Mouse (Mus musculus): ENCODE data around the gene Vsig10l.

Gene Vsig10l

GRCm38 (mm10) chr7:43454371-43454770, 8.6 kb upstream of the Vsig10l start:
- DNase-seq (ENCODE audit: inconsistent ontology term), result no peak

DNA sequence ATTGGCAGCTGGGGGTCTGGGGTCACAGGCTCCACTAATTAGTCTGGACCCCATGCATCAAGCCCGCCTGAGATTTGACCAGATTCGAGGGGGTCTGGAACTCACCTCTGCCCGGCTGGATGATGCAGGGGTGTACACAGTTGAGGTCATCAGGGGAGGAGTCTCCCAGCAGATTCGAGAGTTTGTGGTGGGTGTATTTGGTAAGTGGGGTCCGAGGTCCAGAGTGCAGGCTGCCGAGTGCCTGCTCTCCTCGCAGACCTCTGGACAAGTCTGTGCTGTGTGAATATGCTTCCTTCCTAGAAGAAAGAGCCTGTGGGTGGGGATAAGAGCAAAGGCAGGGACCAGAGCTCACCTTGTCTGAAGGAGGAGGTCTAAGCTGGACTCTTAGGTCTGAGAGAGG, 1.0 kb downstream of the Vsig10l start:
- no peak for DNase-seq (ENCODE audit: inconsistent ontology term)

DNA sequence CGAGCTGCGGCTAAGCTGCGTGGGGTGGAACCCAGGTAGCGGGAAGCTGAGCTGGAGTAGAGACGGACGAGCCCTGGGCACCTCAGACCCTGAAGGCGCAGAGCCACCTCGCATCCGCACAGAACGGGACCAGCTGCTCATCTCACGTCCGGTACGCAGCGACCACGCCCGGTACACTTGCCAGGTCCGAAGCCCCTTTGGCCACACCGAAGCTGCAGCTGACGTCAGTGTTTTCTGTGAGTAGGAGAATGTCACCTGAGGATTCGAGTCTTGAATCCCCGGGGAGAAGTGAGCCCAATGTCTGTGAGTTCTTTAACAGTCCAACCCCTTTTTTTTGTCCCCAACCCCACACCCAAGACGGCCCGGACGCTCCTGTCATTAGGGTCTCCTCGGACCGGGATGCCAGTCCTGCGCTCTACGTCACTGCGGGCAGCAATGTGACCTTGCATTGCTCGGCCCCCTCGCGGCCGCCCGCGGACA, 2.0 kb downstream of the Vsig10l start:
- DNase-seq (ENCODE audit: inconsistent ontology term), result no peak

DNA sequence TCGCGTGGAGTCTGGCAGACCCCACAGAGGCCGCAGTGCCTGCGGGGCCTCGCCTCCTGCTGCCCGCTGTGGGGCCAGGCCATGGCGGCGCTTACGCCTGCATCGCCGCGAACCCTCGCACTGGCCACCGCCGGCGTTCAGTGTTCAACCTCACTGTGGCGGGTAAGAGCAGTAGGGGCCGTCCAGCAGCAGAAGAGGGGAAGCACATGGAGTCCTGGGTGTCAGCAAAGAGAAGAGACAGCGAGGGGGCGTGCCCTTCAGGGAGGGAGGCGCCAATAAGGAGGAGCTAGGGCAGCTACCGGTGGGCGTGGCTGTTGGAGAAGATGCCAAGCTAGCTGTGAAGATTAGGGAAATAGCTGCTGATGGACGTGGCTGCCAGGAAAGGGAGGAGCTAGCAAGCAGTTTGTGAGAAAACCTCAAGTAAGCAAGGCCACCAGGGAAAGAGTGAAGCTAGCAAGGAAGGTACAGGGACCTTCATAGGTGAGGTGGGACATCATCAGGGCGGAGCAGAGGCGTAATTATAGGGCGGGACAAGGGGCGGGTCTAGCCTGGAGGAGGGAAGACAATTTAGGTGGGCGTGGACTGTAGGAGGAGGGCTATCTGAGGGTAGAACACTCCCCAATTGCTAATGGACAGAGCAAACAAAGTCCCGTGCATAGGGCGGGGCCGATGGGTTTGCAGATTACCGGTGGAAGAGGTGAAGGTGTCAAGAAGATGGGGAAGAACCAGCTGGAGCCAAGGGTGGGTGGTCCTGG, 2.6 kb downstream of the Vsig10l start:
- DNase-seq (ENCODE audit: inconsistent ontology term), result peak; percentile 95

GRCm38 (mm10) chr7:43466099-43466694, 3.2 kb downstream of the Vsig10l start:
- DNase-seq (ENCODE audit: inconsistent ontology term), result peak; percentile 88

DNA sequence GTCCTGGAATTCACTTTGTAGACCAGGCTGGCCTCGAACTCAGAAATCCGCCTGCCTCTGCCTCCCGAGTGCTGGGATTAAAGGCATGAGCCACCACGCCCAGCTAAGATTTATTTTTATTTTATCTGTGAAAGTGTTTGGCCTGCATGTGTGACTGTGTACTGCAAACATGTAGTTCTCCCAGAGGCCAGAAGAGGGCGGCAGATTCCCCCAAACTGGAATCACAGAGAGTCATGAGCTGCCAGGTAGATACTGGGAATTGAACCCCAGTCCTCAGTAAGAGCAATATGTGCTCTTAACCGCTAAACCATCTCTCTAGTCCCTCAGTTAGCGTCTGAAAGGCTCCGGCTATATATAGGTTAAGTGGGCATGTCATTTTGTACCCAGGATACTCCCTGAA, 7.4 kb downstream of the Vsig10l start:
- peak; percentile 24 for DNase-seq (ENCODE audit: inconsistent ontology term)

GRCm38 (mm10) chr7:43475706-43476105, 12.8 kb downstream of the Vsig10l start:
- DNase-seq (ENCODE audit: inconsistent ontology term), result no peak

GRCm38 (mm10) chr7:43476376-43476775, 13.4 kb downstream of the Vsig10l start:
- no peak for DNase-seq (ENCODE audit: inconsistent ontology term)

- peak; percentile 89 for DNase-seq (ENCODE audit: inconsistent ontology term)
Measured at GRCm38 (mm10) chr7:43481191-43481590, 18.2 kb downstream of the Vsig10l start.

DNA sequence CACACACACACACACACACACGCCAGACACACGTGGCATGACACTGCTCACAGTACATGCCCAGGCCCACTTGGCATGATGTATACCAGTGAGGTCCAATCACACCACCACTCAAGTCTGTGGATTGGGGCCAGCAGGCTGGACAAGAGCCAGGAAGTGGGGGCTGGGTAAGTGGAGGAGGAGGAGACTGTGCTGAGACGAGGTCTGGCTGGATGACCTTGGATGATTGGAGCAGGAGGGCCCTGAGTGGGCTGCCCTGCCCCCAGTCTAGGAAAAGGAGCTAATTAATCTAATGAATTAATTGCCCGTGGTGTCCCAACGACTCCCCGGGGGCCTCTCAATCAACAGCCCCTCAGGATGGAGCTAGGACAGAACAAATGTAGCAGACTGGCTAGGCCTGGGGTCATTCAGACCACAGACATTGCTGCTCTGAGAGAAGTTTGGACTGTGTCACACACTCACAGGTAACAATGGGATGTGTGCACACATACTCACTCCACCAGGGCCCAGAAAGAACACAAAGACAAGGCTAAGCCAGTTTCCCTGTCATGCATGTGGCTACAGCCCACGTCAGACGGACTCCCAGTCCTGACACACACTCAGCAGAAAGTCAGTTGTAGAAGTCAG, 19.3 kb downstream of the Vsig10l start:
- DNase-seq (ENCODE audit: inconsistent ontology term), result peak; percentile 43

DNA sequence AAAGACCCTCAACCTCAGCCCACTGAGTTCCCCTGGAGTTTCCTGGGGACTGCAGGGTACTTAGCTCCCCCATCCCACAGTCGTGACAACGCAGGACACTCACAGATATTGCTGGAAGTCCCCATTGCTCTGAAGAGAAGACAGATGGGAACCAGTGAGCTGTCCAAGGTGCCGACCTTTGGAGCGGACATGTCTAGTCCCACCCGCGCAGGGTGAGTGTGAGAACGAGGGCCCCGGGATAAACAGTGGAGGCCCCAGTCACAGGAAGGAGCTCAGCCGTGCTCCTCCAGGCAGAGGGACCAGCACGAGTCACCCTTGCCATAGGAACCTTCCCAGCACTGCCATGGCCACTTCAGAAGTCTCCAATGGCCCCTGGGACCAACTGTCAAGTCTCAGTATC, 20.3 kb downstream of the Vsig10l start:
- peak; percentile 50 for DNase-seq (ENCODE audit: inconsistent ontology term)

- peak; percentile 80 for DNase-seq (ENCODE audit: inconsistent ontology term)
Measured at GRCm38 (mm10) chr7:43488646-43489045, 25.7 kb downstream of the Vsig10l start.

DNA sequence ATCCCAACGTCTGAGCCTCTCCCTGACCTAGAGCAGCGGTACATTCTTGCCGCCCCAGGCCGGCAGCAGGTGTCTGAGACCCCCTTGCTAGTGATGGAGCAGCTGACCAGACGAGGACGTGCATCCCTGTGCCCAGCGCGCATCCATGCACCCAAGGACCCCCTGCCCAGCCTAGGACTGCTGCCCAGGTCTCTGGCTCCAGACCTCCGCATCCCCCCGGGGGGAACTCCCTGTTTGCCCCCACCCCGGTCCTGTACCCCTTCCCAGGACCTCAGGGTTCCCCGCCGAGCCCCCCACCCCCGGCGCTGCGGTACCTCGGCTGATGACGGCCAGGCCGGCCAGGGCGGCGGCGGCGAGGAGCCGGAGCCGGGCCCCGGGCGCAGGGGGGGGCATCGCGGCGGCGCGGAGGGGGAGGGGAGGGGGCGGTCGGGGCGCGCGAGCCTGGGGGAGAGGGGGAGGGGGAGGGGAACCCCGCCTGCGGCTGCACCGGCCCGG, 26.7 kb downstream of the Vsig10l start, which contains the start of gene Iglon5:
TSS of gene Iglon5 (minus strand) at position 445 of the 495 bp plus-strand sequence.
- DNase-seq (ENCODE audit: inconsistent ontology term), result peak; percentile 12

DNA sequence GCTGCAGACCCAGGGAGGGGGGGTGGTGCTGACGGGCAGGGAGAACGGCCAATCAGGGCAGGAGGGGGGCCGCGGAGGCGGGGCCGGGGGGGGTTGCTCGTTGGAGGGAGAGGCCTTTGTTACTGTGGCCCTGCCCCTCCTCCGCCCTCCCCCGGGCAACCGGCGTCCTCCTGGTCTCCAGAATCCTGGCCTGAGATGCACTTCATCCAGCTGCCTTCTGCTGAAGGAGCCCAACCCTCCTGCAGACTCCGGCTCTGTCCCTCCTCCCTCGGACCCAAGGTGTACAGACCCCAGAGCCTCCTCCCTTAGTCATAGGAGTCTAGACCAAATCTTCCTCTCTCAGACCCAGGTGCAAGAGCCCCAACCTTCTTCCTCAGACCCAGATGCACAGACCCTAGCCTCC, 27.2 kb downstream of the Vsig10l start:
- peak; percentile 85 for DNase-seq (ENCODE audit: inconsistent ontology term)

- no peak for DNase-seq (ENCODE audit: inconsistent ontology term)
Measured at GRCm38 (mm10) chr7:43490861-43491260, 27.9 kb downstream of the Vsig10l start.

DNA sequence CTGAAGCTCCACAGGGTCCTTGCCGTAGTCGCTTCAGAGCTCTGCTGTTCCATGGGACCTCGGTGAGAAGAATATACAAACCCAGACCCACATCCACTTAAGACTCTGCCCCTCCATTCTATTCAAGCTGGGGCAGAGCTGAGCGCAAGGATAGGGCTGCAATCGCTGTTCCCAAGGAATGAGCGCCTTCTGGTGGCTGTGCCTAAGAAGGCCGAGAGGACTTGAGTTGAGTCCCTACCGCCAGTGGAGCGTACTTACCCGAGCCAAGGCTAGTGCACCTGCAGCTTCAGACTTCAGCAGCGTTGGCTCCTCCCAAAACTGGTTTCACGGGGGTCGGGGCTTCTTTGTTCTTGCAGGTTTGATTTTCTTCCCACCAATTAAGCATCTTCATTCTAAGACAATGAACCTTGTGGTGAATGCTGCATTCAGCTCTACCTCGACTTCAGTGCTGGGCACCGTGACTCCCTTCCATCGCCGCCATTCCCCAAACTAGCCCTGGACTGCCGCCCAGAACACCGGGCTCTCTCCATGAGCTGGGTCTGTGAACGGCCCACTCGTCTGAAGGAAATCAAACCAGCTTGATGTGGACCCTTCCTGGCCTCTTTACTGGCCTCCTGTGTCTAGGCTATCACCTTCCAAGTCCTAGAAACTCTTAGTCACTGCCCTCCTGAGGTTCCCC, 32.5 kb downstream of the Vsig10l start:
- DNase-seq (ENCODE audit: inconsistent ontology term), result peak; percentile 41

GRCm38 (mm10) chr7:43511707-43512478, 48.9 kb downstream of the Vsig10l start:
- DNase-seq (ENCODE audit: inconsistent ontology term), result no peak

DNA sequence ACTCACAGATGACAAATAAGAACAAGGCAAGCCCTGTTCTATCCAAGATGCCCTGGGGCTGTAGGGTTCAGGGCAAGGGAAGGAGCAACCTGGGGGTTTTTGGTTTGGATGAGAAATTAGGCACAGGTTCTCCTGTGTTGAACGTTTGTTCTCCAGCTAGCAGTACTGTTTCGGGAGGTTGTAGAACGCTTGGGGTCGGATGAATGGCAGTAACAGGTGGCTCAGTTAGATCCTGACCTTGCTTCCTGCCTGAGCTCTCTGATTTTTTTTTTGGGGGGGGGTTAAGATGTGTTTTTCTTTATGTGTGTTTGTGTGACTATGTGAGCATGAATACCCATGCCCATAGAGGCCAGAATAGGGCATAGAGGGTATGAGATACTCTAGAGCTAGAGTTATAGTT, 49.6 kb downstream of the Vsig10l start:
- no peak for DNase-seq (ENCODE audit: inconsistent ontology term)

GRCm38 (mm10) chr7:43515076-43515475, 52.1 kb downstream of the Vsig10l start:
- no peak for DNase-seq (ENCODE audit: inconsistent ontology term)

DNA sequence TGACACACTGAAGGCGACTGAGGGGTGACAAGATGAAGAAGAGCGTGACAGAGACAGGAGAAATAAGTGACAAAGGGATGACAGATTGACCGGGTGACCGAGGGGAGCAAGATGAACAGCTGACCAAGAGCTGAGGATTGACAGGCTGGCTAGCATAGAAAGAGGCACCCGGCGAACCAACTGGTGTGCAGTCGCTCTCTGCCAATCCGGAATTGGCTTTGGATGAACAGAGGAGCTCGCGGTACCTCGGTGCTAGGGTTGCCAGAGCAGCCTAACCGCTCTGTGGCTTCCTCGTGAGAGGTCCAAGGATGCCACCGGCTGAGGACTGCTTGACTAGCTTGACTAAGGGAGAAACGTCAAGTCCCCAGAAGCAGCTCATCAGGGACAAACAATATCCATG, 55.4 kb downstream of the Vsig10l start:
- no peak for DNase-seq (ENCODE audit: inconsistent ontology term)
